Mouse (Mus musculus): ENCODE measurements at regions not wholly inside any gene's neighbourhood (a gene's known extent, or its start where the extent isn't known, plus 50 kb on each side); places are given as distances from the start of the nearest gene placed in this dataset.

GRCm38 (mm10) chr15:90021746-90022312 is 180.2 kb upstream of the Syt10 start:
- no peak for DNase-seq

- no peak for DNase-seq
These were observed 181.5 kb upstream of the Syt10 start for GRCm38 (mm10) chr15:90023164-90023563.

GRCm38 (mm10) chr15:90034356-90034755 is 189.8 kb upstream of the Alg10b start:
- DNase-seq: no peak

- no peak for DNase-seq
These were observed 178.4 kb upstream of the Alg10b start for GRCm38 (mm10) chr15:90045683-90046082.

- DNase-seq: no peak
These were observed 162.1 kb upstream of the Alg10b start for GRCm38 (mm10) chr15:90062021-90062420.

GRCm38 (mm10) chr15:90065768-90066167 is 158.3 kb upstream of the Alg10b start:
- DNase-seq: no peak

GRCm38 (mm10) chr15:90072078-90072477 is 152.0 kb upstream of the Alg10b start:
- DNase-seq: peak; percentile 4

- no peak for DNase-seq
These were observed 141.7 kb upstream of the Alg10b start for GRCm38 (mm10) chr15:90082175-90082951.

GRCm38 (mm10) chr15:90109445-90109988 is 114.6 kb upstream of the Alg10b start:
- DNase-seq: no peak

- no peak for DNase-seq
These were observed 110.5 kb upstream of the Alg10b start for GRCm38 (mm10) chr15:90113611-90114010.

GRCm38 (mm10) chr15:90119747-90120146 is 104.4 kb upstream of the Alg10b start:
- DNase-seq: no peak

GRCm38 (mm10) chr15:90123999-90124398 is 100.1 kb upstream of the Alg10b start:
- no peak for DNase-seq

GRCm38 (mm10) chr15:90125146-90125545 is 99.0 kb upstream of the Alg10b start:
- DNase-seq: no peak

GRCm38 (mm10) chr15:90131777-90132176 is 92.3 kb upstream of the Alg10b start:
- no peak for DNase-seq

- no peak for DNase-seq
These were observed 83.1 kb upstream of the Alg10b start for GRCm38 (mm10) chr15:90140966-90141365.

GRCm38 (mm10) chr15:90148663-90149062 is 75.4 kb upstream of the Alg10b start:
- DNase-seq: no peak

- no peak for DNase-seq
These were observed 70.1 kb upstream of the Alg10b start for GRCm38 (mm10) chr15:90153821-90154560.
